Mouse (Mus musculus): ENCODE measurements around the gene C3ar1. TPM values are rescaled to one million over a fixed set of nuclear protein-coding genes. Genes with fewer than 3 reads are reported as not detected.

C3ar1 gene
- polyA plus RNA-seq, 1 experiment from 2014 or later: 2.7 TPM

- H3K36me3 ChIP-seq (ENCODE audit: control insufficient read depth, insufficient read depth, low read length): peaks cover 9% of the 10 kb centered on the region; the same call in 1 of the 2 replicates
- H3K9me3 ChIP-seq (ENCODE audit: control insufficient read depth, low read length): no peaks in the 10 kb centered on the region
- H3K4me1 ChIP-seq (replicated peaks; ENCODE audit: control insufficient read depth, insufficient read depth, low read length): peaks cover 9% of the 10 kb centered on the region
- peak within 1 kb of the TSS; percentile 85 for H3K4me3 ChIP-seq (ENCODE audit: low read depth, low read length)
- no peaks in the 10 kb centered on the region for H3K27me3 ChIP-seq (replicated peaks; ENCODE audit: control insufficient read depth, insufficient read depth, low read length)
- H3K9ac ChIP-seq (ENCODE audit: low read depth, low read length): peak within 1 kb of the TSS; percentile 85
- ATAC-seq (replicated peaks; ENCODE audit: low FRiP score) (peak; percentile 95), DNase-seq (ENCODE audit: low spot score) (peak; percentile 95)
- WGBS: 8% methylated on average over 43 of the region's 43 CpGs
- peak within 1 kb of the TSS; percentile 62 for H3K27ac ChIP-seq (ENCODE audit: low read depth, low read length)
- H3K4me2 ChIP-seq: peak within 1 kb of the TSS; percentile 74
These were observed 18.1 kb upstream of the C3ar1 start, which contains the start of gene Necap1 for GRCm38 (mm10) chr6:122873871-122874719. TSS of gene Necap1 (plus strand) at chr6:122874474.

DNA sequence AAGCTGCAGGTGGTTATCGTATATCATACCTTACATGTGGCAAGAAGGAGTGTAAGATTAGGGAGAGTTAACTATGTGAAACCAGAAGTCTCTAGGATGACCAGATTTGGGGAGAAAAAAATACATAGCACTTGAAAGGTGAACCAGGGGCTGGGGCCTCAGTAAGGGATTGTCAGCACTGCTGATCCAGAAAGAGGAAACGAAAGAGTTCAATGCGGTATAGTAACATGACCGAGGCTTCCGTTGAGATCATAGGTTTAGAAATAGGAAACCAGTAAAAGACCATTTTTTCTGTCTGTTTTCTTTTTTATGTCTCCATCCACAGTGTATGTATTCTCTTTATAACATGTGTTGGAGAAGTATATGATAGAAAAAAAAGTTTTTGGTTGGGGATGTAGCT lies 16.8 kb upstream of the C3ar1 start:
- Histone ChIP-seq H3K9me3 (ENCODE audit: control insufficient read depth, low read length) (no peaks in the 10 kb centered on the region), H3K27ac (ENCODE audit: low read depth, low read length) (no peak overlapping the region), H3K4me1 (replicated peaks; ENCODE audit: control insufficient read depth, insufficient read depth, low read length) (peaks cover 4% of the 10 kb centered on the region), H3K27me3 (replicated peaks; ENCODE audit: control insufficient read depth, insufficient read depth, low read length) (no peaks in the 10 kb centered on the region), H3K9ac (ENCODE audit: low read depth, low read length) (no peak overlapping the region), H3K4me3 (ENCODE audit: low read depth, low read length) (no peak overlapping the region), H3K36me3 (ENCODE audit: control insufficient read depth, insufficient read depth, low read length) (peaks cover 3% of the 10 kb centered on the region; the same call in 1 of the 2 replicates), H3K4me2 (no peak overlapping the region)
- ATAC-seq (replicated peaks; ENCODE audit: low FRiP score) (no peak), DNase-seq (ENCODE audit: low spot score) (no peak)
- WGBS: 87% methylated on average over 5 of the region's 5 CpGs

DNA sequence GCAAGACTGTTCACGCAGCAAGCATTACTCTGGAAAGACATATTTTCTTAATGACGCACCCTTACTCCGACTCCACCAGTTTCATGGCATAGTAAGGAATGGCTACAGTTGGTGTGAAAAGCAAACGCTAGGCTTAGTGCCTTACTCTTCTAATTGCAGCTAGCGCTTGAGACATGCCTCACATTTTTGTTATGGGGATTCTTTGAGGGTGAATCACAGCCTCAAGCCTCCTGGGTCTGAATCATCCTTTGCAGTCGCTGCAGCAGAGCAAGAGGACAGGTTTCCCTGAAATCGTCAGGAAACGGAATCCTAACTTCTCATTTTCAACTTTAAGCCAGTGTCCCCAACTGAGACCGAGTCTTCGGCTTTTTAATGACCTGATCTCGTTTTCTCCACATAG lies 13.9 kb upstream of the C3ar1 start:
- DNase-seq (ENCODE audit: low spot score): no peak
- no peaks in the 10 kb centered on the region for H3K4me1 ChIP-seq (replicated peaks; ENCODE audit: control insufficient read depth, insufficient read depth, low read length)
- H3K9me3 ChIP-seq (ENCODE audit: control insufficient read depth, low read length): no peaks in the 10 kb centered on the region
- H3K4me3 ChIP-seq (ENCODE audit: low read depth, low read length): no peak overlapping the region
- no peaks in the 10 kb centered on the region for H3K36me3 ChIP-seq (ENCODE audit: control insufficient read depth, insufficient read depth, low read length)
- no peak overlapping the region for H3K9ac ChIP-seq (ENCODE audit: low read depth, low read length)
- WGBS: 74% methylated on average over 11 of the region's 11 CpGs
- ATAC-seq (replicated peaks; ENCODE audit: low FRiP score): no peak
- no peaks in the 10 kb centered on the region for H3K27me3 ChIP-seq (replicated peaks; ENCODE audit: control insufficient read depth, insufficient read depth, low read length)
- H3K4me2 ChIP-seq: no peak overlapping the region
- H3K27ac ChIP-seq (ENCODE audit: low read depth, low read length): no peak overlapping the region

- no peak for ATAC-seq (replicated peaks; ENCODE audit: low FRiP score)
- WGBS: 60% methylated on average over 4 of the region's 4 CpGs
- Histone ChIP-seq H3K9me3 (ENCODE audit: control insufficient read depth, low read length) (no peaks in the 10 kb centered on the region), H3K9ac (ENCODE audit: low read depth, low read length) (no peak overlapping the region), H3K4me1 (replicated peaks; ENCODE audit: control insufficient read depth, insufficient read depth, low read length) (no peaks in the 10 kb centered on the region), H3K27ac (ENCODE audit: low read depth, low read length) (no peak overlapping the region), H3K4me2 (no peak overlapping the region), H3K4me3 (ENCODE audit: low read depth, low read length) (no peak overlapping the region), H3K27me3 (replicated peaks; ENCODE audit: control insufficient read depth, insufficient read depth, low read length) (no peaks in the 10 kb centered on the region), H3K36me3 (ENCODE audit: control insufficient read depth, insufficient read depth, low read length) (no peaks in the 10 kb centered on the region)
- DNase-seq (ENCODE audit: low spot score): no peak
These were observed 12.0 kb upstream of the C3ar1 start for GRCm38 (mm10) chr6:122867914-122868313.

DNA sequence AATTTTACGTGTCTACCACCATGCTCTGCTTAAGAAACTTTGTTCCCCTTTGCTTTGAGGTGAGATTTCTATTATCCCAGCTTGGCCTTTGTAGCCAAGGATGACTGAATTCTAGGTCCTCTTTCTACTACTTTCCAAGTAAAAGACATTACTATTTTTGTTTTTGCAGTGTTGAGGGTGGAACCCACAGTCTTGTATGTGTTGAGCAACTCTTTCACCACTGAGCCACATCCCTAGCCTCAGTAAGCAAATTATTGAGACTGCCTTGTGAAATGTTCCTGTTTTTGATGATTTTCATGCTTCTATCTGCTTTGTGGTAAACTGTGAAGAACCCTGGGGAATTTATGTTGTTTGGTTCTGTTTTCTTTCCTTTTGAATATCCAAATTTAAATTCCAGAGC lies 6.9 kb upstream of the C3ar1 start:
- Histone ChIP-seq H3K27me3 (replicated peaks; ENCODE audit: control insufficient read depth, insufficient read depth, low read length) (no peaks in the 10 kb centered on the region), H3K27ac (ENCODE audit: low read depth, low read length) (no peak overlapping the region), H3K4me3 (ENCODE audit: low read depth, low read length) (no peak overlapping the region), H3K9me3 (ENCODE audit: control insufficient read depth, low read length) (peaks cover 5% of the 10 kb centered on the region; the same call in 1 of the 2 replicates), H3K4me2 (no peak overlapping the region), H3K9ac (ENCODE audit: low read depth, low read length) (no peak overlapping the region), H3K36me3 (ENCODE audit: control insufficient read depth, insufficient read depth, low read length) (no peaks in the 10 kb centered on the region), H3K4me1 (replicated peaks; ENCODE audit: control insufficient read depth, insufficient read depth, low read length) (no peaks in the 10 kb centered on the region)
- 68% methylated on average over 1 of the region's 1 CpGs for WGBS
- DNase-seq (ENCODE audit: low spot score) (no peak), ATAC-seq (replicated peaks; ENCODE audit: low FRiP score) (no peak)

- WGBS: 71% methylated on average over 6 of the region's 6 CpGs
- H3K27ac ChIP-seq (ENCODE audit: low read depth, low read length): no peak overlapping the region
- no peak overlapping the region for H3K9ac ChIP-seq (ENCODE audit: low read depth, low read length)
- no peak for DNase-seq (ENCODE audit: low spot score)
- H3K4me2 ChIP-seq: no peak overlapping the region
- peaks cover 5% of the 10 kb centered on the region; the same call in 1 of the 2 replicates for H3K9me3 ChIP-seq (ENCODE audit: control insufficient read depth, low read length)
- H3K4me1 ChIP-seq (replicated peaks; ENCODE audit: control insufficient read depth, insufficient read depth, low read length): no peaks in the 10 kb centered on the region
- no peak for ATAC-seq (replicated peaks; ENCODE audit: low FRiP score)
- no peak overlapping the region for H3K4me3 ChIP-seq (ENCODE audit: low read depth, low read length)
- H3K36me3 ChIP-seq (ENCODE audit: control insufficient read depth, insufficient read depth, low read length): no peaks in the 10 kb centered on the region
- H3K27me3 ChIP-seq (replicated peaks; ENCODE audit: control insufficient read depth, insufficient read depth, low read length): no peaks in the 10 kb centered on the region
These were observed 6.5 kb upstream of the C3ar1 start for GRCm38 (mm10) chr6:122862434-122862833.

- H3K4me2 ChIP-seq: no peak overlapping the region
- no peaks in the 10 kb centered on the region for H3K36me3 ChIP-seq (ENCODE audit: control insufficient read depth, insufficient read depth, low read length)
- ATAC-seq (replicated peaks; ENCODE audit: low FRiP score): no peak
- no peaks in the 10 kb centered on the region for H3K9me3 ChIP-seq (ENCODE audit: control insufficient read depth, low read length)
- WGBS: 81% methylated on average over 12 of the region's 12 CpGs
- no peak overlapping the region for H3K9ac ChIP-seq (ENCODE audit: low read depth, low read length)
- H3K27ac ChIP-seq (ENCODE audit: low read depth, low read length): no peak overlapping the region
- H3K27me3 ChIP-seq (replicated peaks; ENCODE audit: control insufficient read depth, insufficient read depth, low read length): no peaks in the 10 kb centered on the region
- H3K4me1 ChIP-seq (replicated peaks; ENCODE audit: control insufficient read depth, insufficient read depth, low read length): no peaks in the 10 kb centered on the region; the same call in 1 of the 2 replicates
- H3K4me3 ChIP-seq (ENCODE audit: low read depth, low read length): no peak overlapping the region
- no peak for DNase-seq (ENCODE audit: low spot score)
These were observed 1.4 kb downstream of the C3ar1 start for GRCm38 (mm10) chr6:122854552-122854951.

DNA sequence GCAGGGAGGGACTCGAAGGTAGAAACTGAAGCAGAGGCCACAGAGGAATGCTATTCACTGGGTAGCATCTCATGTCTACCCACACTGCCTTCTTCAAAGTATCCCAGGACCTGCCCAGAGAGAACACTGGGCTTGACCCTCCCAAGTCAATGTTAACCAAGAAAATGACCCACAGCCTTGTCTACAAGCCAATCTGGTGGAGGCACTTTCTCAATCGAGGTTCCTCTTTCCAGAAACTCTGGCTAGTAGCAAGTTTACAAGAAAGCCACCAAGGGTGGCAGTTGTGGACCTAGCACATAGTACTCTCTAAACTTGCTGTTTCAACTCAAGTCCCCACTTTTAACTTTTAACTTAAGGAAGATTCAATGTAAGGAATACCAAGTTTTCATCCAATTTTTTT lies 3.3 kb downstream of the C3ar1 start:
- ATAC-seq (replicated peaks; ENCODE audit: low FRiP score) (no peak), DNase-seq (ENCODE audit: low spot score) (no peak)
- H3K9ac ChIP-seq (ENCODE audit: low read depth, low read length): no peak overlapping the region
- no peaks in the 10 kb centered on the region for H3K27me3 ChIP-seq (replicated peaks; ENCODE audit: control insufficient read depth, insufficient read depth, low read length)
- no peak overlapping the region for H3K4me3 ChIP-seq (ENCODE audit: low read depth, low read length)
- H3K4me2 ChIP-seq: no peak overlapping the region
- no peaks in the 10 kb centered on the region for H3K9me3 ChIP-seq (ENCODE audit: control insufficient read depth, low read length)
- WGBS: 53% methylated on average over 2 of the region's 2 CpGs
- H3K4me1 ChIP-seq (replicated peaks; ENCODE audit: control insufficient read depth, insufficient read depth, low read length): no peaks in the 10 kb centered on the region; the same call in 1 of the 2 replicates
- no peaks in the 10 kb centered on the region for H3K36me3 ChIP-seq (ENCODE audit: control insufficient read depth, insufficient read depth, low read length)
- H3K27ac ChIP-seq (ENCODE audit: low read depth, low read length): no peak overlapping the region

DNA sequence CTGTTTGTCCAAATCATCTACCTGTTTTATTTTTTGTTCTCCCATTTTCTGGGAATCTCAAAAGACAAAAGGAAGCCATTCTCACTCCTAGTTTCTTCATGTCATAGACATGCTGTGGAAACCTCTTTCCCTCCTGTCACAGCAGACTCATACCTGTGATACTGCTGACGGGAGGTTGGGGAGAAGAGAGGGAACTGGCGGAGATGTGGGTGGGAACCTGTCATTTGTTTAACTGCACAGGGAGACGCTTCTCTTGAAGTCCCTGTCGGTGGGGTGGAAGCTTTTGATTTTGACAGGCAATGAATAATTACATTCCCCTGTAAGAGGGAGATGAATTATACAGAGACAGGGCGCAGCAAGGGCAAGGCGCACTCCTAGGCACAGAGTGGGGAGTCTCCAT lies 12.2 kb downstream of the C3ar1 start:
- H3K9me3 ChIP-seq (ENCODE audit: control insufficient read depth, low read length): no peaks in the 10 kb centered on the region
- H3K4me1 ChIP-seq (replicated peaks; ENCODE audit: control insufficient read depth, insufficient read depth, low read length): no peaks in the 10 kb centered on the region
- no peaks in the 10 kb centered on the region for H3K36me3 ChIP-seq (ENCODE audit: control insufficient read depth, insufficient read depth, low read length)
- no peak overlapping the region for H3K27ac ChIP-seq (ENCODE audit: low read depth, low read length)
- WGBS: 77% methylated on average over 6 of the region's 6 CpGs
- DNase-seq (ENCODE audit: low spot score) (no peak), ATAC-seq (replicated peaks; ENCODE audit: low FRiP score) (no peak)
- H3K9ac ChIP-seq (ENCODE audit: low read depth, low read length): no peak overlapping the region
- H3K27me3 ChIP-seq (replicated peaks; ENCODE audit: control insufficient read depth, insufficient read depth, low read length): no peaks in the 10 kb centered on the region
- no peak overlapping the region for H3K4me3 ChIP-seq (ENCODE audit: low read depth, low read length)
- H3K4me2 ChIP-seq: no peak overlapping the region
